ENCODE assay signal across 8 mouse cellular contexts in the genomic region with DNA sequence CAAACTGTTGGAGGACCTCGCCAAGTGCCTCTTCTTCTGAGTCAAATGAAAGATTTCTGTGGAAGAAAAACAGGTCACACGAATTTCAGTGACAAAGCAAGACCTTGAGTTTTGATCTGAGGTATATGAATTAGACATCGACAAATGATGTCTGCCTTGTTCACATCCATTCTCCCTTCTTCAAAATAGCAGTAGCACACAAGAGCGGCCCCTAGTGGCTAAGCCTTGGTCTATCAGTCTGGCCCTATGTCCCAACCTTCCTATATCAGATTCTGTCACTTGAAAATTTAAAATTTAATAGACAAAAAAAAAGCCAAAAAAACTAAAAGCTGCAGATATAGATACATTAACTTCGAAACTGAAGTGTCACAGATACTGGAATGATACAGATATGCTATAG. TPM values are rescaled to one million over a fixed set of nuclear protein-coding genes. Genes with fewer than 3 reads are reported as not detected.
DNase-seq lines count a peak whose midpoint lies in the region; ATAC-seq and TF ChIP-seq lines count a peak whose summit lies in the region.
"Had no signal": no experiment of that assay in that cellular context is flagged by ENCODE, and none has a peak within 500 bp of the region (broad histone marks: within the 10 kb centered on the region; RNA-seq: fewer than 3 reads in every experiment).

No protein-coding gene starts in this region.

- H3K27me3 ChIP-seq in spleen, adult 2 months (ENCODE audit: control insufficient read depth, insufficient read depth, low read length): no peaks in the 10 kb centered on the region
- H3K27me3 ChIP-seq in limb, embryonic 10.5 days (ENCODE audit: low read depth, poor library complexity, severe bottlenecking): no peaks in the 10 kb centered on the region

- WGBS in spleen, adult 2 months: 47% methylated on average over 5 of the region's 5 CpGs
- WGBS in limb, embryonic 10.5 days: 50% methylated on average over 5 of the region's 5 CpGs

- DNase-seq in spleen, adult 2 months (ENCODE audit: low read depth in 1 of 2, low spot score in 2 of 2): peak in 1 of 2 experiments; percentile 19
- DNase-seq in spleen, adult 12 weeks (ENCODE audit: low spot score): no peak
- DNase-seq in ZHBTc4 (ENCODE audit: low read depth, low spot score): peak; percentile 67
- peak; percentile 60 to 70 for DNase-seq in heart, postnatal 36 days
- DNase-seq in limb, embryonic 10.5 days (ENCODE audit: low spot score): peak; percentile 62
- peak; percentile 84 for DNase-seq in retina, embryonic 14.5 days (ENCODE audit: low spot score)

- TF ChIP-seq CTCF in spleen, adult 2 months (IDR thresholded peaks at IDR 0.05; ENCODE audit: extremely low read depth, insufficient read depth, insufficient read length, insufficient replicate concordance): peak; percentile 31; the same call in 1 of the 2 replicates

- no peak for TF ChIP-seq POLR2A in spleen, adult 2 months (IDR thresholded peaks at IDR 0.05; ENCODE audit: low read depth, low read length)

- ATAC-seq in common myeloid progenitor, adult 5-6 weeks (replicated peaks; ENCODE audit: low read depth, poor library complexity, severe bottlenecking): 0 out of 2 replicates have a peak, but pooled peaks have one; percentile 58

- peaks cover 6% of the 10 kb centered on the region for H3K36me3 ChIP-seq in spleen, adult 2 months (ENCODE audit: control insufficient read depth, insufficient read depth, low read length)
- peaks cover 67% of the 10 kb centered on the region for H3K36me3 ChIP-seq in limb, embryonic 10.5 days

- H3K27ac ChIP-seq in spleen, adult 2 months (ENCODE audit: insufficient read depth, low read length): no peak overlapping the region
- no peak overlapping the region for H3K27ac ChIP-seq in limb, embryonic 10.5 days

- no peak overlapping the region for H3K4me3 ChIP-seq in spleen, adult 2 months (ENCODE audit: extremely low read depth, insufficient read depth, insufficient read length)
- no peak overlapping the region for H3K4me3 ChIP-seq in limb, embryonic 10.5 days
- H3K4me3 ChIP-seq: myocyte had no signal

- H3K9me3 ChIP-seq in limb, embryonic 10.5 days (replicated peaks): no peaks in the 10 kb centered on the region

- no peaks in the 10 kb centered on the region for H3K4me1 ChIP-seq in spleen, adult 2 months (ENCODE audit: control insufficient read depth, insufficient read depth, insufficient read length)
- no peaks in the 10 kb centered on the region for H3K4me1 ChIP-seq in limb, embryonic 10.5 days

- intact Hi-C loops in heart, postnatal 36 days (cut with DNase I): loop anchor here (1.0 to 10.0 kb wide), 4 partner anchors 51 to 619 kb away; no protein-coding TSS in a partner anchor

RNA-seq across cellular contexts. Expression of a gene that starts 21.2 kb away (rescaled TPM):
- 3.6 and 4.2 TPM in 2 replicates for polyA plus RNA-seq in spleen, adult 2 months (2012; rRNA removed)
- 58.1 and 64.1 TPM in 2 replicates for total RNA-seq in common myeloid progenitor, adult 5-6 weeks (2017)
- total RNA-seq in heart, postnatal 36 days (2021): 10 to 100 TPM; 19.9 to 20.1 TPM
- polyA plus RNA-seq in limb, embryonic 10.5 days (2016; fragmentation: Nextera tagmentation; extraction: Ambion mirVana): 51.1 and 52.9 TPM in 2 replicates

RNA-seq across cellular contexts. Expression of a gene that starts 35.8 kb away (rescaled TPM):
- 0.20 and 0.25 TPM in 2 replicates for polyA plus RNA-seq in spleen, adult 2 months (2012; rRNA removed)
- total RNA-seq in common myeloid progenitor, adult 5-6 weeks (2017): not detected in 2 replicates
- total RNA-seq in heart, postnatal 36 days (2021): 1 to 10 TPM; 3.6 to 4.0 TPM
- 2.0 and 3.7 TPM in 2 replicates for polyA plus RNA-seq in limb, embryonic 10.5 days (2016; fragmentation: Nextera tagmentation; extraction: Ambion mirVana)
